Mouse (Mus musculus) induced T-regulatory cell, adult 2 months (primary cell): ENCODE results near the gene Ap3b1.

ENCODE experiments used
- DNase-seq: peaks from one replicate; pipeline ENCODE4 v3.0.0-alpha.2; 2012; ENCODE audit warnings: low read depth

Ap3b1 gene

DNA sequence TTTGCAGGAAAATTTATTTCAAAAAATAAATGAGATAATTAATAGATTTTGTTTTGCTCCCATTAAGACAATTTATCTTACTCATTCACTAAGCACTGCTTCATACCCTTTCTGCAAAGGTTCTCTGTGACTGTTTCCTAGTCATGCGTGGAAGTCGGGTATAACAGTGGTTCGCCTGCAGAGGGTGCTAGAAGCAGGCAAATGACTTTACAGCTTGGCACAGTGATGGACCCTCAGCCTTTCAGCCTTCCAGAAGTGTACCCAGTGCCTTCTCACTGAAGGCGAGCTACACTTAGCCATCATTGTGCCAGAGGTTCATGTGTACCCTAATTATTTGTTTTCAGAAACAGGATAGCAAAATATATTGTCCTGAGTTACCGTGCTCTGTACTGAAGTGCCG is 92.5 kb downstream of the Ap3b1 start:
- DNase-seq, result peak; percentile 23

DNA sequence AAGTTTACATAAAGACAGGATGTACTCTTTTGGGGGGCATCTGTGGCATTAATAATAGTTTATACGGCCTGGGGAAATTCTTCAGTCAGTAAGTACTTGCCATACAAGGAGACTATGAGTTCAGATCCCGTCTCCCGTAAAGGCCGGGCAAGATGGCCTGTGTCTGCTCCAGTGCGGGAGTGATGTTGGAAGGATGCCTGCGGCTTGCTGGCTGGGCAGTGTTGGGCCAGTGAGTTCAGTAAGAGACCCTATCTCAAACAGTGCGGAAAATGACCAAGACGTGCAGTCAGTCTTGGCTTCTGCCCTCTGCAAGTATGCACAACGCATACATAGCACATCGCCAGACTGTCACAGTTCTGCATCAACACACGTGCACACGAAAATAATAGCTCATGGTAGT is 95.4 kb downstream of the Ap3b1 start:
- DNase-seq, result no peak

DNA sequence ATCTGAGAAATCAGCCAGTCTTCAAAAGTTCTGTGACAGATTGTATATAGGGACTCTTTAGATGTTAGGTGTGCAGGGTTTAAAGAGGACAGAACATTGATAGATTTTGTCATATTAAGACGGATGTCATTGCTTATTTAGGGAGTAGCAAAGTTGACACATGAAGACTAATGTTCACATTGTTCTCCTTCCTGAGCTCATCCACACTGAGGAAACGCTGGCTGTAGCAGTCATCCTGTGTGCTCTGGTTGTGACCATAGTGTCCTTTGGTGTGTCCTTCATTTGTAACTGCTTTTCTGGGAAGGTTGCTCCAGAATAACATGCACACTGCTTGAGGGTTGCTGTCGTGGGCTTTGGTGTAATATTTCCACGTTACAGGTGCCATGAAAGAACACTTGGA is 100.4 kb downstream of the Ap3b1 start:
- DNase-seq, result no peak

DNA sequence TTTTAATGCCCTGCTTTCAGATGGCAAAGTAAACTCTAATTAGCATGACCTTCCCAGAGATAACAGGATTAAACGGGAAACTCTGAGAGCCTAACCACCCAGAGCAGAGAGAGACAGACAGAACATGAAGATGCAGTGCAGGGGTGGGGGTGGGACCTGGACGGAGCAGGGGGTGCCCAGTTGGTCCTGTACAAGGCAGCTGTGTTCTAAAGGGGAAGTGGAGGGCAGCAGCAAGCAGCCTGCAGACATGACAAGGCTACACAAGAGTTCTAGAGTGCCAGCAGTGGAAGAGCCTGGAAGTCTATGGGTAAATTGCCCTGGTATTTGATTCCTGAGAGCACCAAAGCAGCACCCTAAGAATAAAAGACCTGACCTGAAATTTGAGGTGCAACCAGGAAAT is 105.5 kb downstream of the Ap3b1 start:
- no peak for DNase-seq

DNA sequence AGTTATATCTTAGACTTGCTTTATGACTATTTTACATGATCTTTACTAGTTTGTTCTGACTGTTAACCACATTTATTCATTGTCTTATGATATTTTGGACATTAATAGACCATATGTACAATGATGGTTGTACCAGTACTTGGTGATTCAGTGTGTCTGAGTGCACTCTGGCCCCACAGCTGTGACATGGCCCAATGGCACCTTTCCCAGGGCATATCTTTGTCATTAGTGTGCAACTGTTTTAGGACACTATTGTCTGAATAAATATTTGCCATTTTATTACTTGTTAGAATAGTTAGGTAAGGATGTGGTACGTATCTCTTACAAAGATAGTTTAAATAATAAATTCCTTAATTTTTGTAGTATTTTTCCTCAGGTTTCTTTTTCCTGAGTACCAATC is 109.8 kb downstream of the Ap3b1 start:
- DNase-seq, result no peak

DNA sequence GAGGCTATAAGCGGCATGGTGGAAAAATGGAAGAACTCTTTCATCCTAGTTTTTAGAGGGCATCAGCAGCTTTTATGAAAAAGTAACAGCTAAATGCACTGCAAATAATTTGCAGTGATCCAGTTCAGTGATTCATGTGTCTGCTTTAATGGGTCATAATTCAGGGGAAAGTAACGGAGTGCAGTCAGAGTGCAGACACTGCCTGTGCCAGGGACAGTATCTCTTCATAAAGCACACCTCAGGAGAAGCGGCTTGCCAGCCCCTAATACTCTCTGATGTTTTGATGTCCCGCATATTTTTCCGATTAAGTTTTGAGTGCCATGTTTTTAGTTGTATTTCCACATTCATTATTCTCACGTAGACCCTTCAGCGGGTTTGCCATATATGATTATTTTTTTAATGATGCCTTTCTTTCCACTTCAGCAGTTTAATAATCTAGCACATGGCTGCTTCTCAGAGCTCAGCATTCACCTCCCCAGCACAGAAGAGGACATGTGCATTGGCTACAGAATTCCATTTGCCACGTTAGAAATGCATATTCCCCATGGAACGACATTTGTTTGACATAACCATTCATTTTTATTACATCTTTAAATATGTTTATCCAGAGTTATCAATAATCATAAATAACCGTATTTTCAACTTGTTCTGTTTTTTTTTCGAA is 112.4 kb downstream of the Ap3b1 start:
- DNase-seq, result no peak

DNA sequence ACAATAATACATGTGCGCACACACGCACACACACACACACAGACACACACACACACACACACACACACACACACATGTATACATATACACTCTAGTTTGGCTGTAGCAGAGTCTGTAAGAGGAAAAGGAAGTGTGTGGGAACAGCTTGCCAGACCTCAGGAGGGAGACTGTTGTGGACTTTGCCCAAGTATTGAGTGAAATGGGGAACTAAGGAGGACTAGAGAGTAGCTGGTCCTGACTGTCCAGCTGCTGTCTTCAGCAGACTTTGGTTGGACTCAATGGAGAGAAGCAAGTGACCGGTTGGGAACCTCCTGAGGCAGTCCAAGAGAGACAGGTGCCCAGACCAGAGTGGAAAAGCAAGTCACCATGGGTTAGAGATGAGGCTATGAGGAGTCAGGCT is 117.4 kb downstream of the Ap3b1 start:
- DNase-seq, result no peak

DNA sequence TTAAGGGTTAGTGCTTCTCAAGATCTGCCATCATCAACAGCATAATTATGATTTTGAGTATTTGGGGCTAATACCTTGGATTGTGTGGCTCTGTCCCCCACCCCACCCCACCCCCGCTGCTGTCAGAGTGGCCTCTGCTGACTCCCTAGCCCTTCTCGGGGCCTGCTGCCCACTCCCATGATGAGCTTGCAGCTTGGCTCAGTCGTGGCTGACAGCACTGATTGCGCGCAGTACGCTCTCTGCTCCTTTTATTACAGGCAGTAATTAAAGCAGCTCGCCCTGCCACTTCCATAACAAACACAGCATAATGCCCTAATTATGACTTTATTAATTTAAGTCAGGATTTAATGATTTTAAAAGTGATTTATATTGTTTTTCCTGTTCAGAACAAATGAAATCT is 121.5 kb downstream of the Ap3b1 start:
- DNase-seq, result no peak

DNA sequence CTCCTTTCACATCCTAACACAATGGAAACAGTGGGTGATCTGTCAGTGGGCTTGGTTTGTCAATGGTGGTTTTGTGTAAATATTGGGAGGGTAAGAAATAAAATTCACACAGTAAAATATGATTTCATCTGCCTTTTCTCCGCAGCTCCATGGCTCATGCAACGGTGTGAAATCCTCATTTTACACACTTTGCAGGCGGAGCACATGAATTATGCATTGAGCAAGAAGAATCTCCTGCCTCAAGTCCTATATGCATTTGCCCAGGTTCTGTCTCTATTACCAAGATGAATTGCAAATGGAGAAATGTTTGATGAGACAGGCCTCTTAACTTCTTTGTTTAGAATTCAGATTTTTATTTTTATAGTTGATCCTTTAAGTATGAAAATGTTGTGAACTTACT is 131.9 kb downstream of the Ap3b1 start:
- no peak for DNase-seq

DNA sequence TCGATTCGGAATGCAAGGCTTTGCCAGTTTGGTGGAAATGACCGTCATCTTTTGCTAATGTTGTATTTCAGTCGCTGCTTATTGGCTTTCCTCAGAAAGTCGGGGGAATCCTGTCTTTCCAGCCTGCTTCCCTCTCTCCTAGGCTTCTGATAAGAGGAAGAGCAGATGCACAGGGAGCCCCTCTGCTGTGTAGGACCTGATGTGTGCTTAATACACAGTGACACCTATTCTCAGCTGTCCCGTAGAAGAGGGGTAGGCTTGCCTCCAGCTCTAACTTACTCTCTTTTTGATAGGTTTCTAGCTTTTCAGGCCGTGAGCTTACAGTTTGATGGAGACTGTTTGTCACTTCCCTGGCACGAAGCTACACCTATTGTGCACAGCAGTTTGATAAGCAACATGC is 132.4 kb downstream of the Ap3b1 start:
- no peak for DNase-seq

DNA sequence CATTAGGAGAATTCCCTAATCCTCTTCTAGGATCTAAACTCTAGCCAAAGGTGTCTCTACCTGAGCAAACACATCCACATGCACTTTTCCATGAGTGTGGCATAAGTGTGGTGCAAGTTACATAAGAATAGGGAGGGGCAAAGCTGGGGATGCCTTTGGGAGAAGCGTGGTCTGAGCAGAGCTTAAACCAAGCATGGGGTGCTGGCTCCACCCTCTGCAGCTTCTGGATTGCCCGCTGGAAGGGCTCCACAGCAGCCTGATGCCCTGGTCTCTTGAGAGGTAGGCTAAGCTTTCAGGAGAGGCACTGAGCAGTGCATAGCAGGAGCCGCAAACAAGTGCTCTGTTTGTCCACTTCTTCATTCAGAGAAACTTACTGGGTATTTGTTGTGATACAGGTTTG is 138.8 kb downstream of the Ap3b1 start:
- DNase-seq, result no peak

DNA sequence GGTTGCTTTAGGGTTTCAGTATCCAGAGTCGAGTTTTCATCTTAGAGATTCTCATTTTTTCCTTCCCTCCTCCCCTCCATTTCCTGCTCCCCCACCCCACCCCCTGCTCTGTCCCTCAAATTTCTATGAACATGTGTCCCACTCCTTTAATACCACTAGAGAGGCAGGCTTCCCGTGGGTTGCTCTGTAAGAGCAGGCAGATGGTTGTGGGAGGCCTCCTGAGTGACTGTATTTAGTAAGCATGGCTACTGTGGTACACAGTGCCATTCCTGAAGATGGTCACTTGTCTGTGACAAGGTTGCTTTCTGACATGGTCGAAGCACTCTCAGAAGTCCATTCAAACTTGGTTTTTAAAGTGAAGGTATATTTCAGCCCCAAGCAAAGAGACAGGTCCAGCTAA is 147.7 kb downstream of the Ap3b1 start:
- DNase-seq, result no peak

DNA sequence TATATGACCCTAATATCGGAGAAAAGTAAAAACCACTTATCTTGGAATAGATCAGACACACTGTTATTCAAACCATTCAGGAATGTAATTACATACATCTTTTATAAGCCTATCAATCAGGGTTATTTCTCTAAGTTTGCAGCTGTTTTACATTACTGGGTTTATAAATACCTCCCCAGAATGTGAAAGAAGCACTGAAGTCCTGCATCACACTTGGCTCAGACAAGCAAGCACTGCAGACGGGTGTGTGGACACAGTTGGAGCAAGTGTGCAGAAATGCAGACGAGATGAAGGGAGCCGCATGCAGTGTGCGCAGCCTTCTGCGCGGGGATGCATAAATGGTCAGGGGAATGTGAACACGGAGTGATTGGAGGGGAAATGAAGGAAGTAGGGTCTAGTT is 149.6 kb downstream of the Ap3b1 start:
- DNase-seq, result no peak

DNA sequence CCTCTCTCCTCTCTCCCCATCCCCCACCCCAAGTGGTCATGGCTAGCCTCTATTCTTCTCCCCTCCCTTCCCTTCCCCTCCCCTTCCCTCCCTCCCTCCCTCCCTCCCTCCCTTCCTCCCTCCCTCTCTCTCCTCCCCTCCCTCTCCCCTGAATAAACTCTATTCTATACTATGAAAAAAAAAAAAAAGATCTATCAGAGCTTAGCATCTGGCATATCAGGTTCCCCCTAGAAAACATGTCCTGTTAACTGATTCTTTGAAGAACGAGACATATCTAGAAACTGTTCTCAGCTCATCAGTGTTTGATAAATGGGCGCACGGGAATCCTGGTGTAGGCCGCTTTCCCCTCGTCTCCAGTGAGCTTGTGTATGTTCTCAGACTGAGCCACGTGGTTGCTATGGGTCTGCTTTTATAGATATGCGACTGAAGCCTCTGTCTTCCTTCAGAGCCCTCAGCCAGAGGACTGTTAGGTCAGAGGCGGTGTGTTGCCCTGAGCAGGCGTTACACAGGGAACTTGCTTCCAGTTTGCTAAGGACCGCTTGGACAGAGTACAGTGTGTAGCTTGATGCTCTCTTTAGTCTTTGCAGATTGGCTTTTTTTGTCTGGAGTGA is 154.5 kb downstream of the Ap3b1 start:
- DNase-seq, result no peak

DNA sequence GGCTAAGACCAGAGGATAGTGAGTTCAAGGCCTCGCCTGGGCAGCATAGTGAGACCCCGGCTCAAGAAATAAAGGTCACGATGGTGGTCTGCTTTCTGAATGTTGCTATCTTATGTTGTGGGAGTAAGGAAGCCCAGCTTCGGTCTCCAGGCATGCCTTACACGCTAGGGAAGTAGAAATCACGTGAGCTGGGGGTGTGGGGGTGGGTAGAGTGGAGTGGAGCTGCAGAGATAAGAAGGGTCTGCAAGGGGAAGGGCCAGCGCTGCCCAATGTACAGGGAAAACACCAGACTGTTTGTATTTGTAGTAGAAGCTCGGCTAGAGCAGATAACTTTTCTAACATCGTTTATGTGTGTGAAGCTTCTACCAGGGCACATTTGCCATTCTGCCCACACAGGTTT is 155.1 kb downstream of the Ap3b1 start:
- DNase-seq, result no peak

DNA sequence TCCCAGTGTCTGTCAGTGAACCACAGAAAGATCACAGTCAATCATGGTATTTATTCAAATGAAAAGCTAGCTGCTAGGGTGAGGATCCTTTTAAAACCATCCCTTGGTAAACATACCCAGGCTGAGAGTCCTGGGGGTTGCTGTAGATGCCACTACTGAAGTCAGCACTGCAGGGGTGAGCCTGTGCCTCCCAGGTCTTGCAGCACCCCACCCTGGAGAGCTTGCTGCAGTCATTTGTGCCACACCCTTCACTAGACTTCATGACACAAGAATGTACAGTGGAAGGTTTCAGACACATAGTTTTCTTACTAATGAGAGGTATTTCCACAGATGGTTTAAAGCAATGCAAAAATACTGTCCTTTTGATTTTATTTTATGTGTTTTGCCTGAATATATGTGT is 156.2 kb downstream of the Ap3b1 start:
- DNase-seq, result no peak

DNA sequence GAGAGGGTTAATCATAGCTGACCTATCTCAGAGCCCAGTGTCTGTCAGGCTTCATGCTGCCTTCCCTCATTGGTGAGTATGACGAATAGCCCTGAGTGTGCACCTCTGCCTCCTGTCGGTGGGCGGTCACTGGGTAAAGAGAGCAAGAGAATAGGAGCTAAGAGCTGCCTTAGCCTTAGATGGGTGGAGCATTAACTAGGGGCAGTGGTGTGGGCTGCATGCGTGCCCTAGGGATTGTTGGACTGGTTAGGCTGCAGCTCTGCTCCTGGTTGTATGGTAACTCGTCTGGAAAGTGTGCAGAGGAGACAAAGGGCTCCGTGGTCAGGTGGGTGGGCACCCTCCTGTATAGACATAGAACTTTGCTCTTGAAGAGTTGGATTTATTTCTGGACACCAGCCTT is 157.8 kb downstream of the Ap3b1 start:
- DNase-seq, result no peak

DNA sequence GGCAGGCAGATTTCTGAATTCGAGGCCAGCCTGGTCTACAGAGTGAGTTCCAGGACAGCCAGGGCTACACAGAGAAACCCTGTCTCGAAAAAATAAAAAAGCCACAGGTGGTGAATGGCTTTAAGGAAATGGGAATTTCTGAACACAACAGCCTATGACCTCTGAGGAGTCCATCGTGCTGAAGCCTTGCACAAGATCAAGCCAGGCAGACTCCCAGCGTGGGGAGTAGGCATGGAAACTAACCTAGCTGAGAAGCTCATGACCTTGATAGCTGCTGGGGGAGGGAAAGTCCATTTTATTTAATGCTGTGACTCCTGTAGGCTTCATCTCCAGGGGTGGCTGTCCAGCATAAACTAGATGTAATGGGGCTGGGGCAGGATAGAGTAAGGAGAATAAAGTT is 159.4 kb downstream of the Ap3b1 start:
- no peak for DNase-seq

DNA sequence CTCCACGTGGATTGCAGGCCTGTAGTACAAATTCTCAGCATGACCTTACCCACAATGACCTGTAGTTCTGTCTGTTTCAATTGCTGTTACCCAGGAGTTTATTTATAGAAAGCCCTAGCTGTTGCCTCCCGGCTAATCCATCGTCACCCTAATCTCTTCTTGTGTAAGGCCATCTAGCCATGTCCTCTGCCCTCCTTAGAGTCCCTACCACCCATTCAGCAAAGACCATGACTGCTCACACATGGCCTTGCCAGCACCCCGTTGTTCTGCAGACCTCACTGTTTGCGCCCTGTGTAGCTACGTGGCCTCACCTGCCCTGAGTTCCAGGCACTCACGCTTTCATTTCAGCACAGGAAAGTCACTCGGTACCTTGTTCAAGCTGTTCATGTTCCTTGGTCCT is 160.5 kb downstream of the Ap3b1 start:
- no peak for DNase-seq

DNA sequence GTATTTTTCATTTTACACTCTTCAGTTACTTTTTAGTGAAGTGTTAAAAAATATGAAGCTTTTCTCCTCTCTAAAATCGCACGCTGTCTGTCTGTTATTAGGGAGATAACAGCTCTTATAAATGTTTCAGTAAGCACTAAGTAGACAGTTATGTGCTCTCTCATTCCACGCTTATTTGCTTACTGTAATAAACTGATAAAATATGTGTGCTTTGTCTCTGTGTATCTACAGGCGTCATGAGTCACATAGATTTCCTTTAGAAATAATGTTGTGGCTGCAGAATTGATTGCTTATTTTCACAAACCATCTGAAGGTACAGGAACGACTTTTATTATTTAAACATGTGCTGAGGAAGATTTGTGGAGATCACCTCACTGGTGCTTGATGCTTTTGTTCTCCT is 164.5 kb downstream of the Ap3b1 start:
- DNase-seq, result no peak

DNA sequence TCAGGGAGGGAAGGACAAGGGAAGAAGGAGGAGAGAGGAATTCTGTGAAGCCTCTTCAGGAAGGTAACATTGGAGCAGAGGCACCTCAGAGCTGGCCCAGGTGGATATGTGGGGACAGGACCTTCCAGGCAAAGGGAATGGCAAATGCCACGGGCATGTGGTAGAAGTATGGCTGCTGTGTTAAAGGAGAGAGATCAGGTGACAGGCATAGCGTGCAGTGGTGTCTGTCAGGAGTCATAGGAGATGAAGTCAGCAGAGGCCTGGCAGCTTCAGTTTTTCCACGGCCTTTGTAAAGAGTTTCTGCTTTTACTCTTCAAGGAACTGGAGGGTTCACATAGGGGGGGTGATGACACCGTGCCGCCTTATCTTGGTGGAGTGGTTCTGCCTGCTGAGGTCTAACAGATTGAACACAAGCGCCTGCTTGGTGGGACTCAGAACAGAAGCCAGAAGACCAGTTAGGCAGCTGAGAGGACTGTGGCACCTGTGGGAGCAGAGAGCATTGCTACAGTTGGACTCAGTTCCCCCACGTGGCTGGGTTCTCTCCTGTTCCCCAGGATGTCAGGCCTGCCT is 166.0 kb downstream of the Ap3b1 start:
- no peak for DNase-seq

DNA sequence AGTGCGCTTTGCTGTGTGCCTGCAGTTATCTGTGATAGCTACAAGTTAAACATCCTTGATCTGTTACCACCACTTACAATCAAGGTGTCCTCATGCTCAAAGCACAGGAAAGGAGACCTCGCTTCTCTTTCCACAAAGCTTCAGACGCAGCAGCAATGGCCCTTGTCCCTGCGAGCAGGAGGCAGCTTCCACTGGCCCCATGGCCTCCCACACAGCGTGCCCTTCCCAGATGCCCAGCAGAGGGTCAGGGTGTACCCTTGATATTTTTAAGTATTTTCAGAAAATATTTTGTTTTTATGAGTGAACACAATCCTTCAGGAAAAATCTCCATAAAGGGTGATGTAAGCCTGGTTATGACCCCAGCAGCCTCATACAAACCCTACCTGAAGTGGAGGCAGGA is 170.4 kb downstream of the Ap3b1 start:
- DNase-seq, result no peak

DNA sequence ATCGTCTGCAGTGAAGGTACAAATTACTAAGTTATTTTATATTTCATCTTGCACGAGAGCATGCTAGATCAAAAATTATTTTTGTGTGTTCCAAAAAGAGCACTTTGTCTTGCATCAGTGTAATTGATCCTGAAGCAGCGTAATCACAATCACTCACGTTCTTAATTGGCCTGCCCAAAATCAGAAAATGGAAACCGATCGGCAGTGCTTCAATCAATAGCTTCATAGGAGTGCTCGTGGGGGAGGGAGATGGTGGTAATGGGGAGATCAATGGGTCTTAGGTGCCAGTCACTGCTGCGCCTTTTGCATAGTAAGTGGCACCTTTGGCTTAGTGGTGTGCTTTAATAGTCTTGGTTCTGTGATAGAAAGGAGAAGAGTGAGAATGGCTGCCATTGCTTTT is 174.8 kb downstream of the Ap3b1 start:
- DNase-seq, result no peak

DNA sequence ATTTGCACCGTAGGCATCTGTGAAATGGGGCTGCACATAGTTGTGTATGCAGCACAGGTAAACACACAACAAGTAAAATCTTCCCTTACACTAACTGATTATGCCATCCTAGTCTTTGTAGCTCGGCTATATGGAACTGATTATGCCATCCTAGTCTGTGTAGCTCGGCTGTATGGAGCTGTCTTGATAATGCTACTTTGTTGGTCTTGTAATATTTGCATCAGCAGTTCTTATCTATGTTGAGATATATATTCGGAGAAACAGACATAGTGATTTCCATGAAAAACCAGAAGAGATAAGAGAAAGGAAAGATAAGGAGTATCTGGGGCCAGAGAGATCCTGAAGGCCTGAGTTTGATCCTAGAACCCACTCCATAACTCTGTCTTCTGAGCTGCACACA is 178.6 kb downstream of the Ap3b1 start:
- DNase-seq, result no peak
